ENCODE assay signal across 18 mouse cellular contexts in the genomic region with DNA sequence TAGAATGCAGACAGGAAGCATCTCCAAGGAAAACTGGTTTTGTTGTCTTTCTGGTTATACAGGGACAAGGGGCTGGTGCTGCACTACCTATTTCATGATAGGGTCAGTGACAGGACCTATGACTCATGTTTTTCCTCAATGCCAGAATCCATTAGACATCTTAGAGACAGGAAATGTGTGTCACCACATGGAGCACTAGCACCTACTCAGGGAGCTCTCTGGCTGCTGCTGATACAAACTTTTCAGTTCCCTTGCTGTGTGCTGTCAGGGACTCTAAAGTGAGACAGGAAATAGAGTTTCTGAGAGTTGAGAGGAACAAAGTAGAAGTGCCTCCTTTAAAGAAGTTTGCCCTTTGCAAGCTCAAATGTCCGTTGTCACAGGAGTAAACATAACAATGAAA. TPM values are rescaled to one million over a fixed set of nuclear protein-coding genes. Genes with fewer than 3 reads are reported as not detected.
A peak's percentile ranks its signal among the peaks of the same experiment; 100 is the strongest.
DNase-seq lines count a peak whose midpoint lies in the region; ATAC-seq and TF ChIP-seq lines count a peak whose summit lies in the region.
"Had no signal": no experiment of that assay in that cellular context is flagged by ENCODE, and none has a peak within 500 bp of the region (broad histone marks: within the 10 kb centered on the region; RNA-seq: fewer than 3 reads in every experiment).

No protein-coding gene starts in this region.

- H3K9ac ChIP-seq in heart, embryonic 12.5 days: no peak overlapping the region
- no peak overlapping the region for H3K9ac ChIP-seq in liver, postnatal 0 days (replicated peaks)
- H3K9ac ChIP-seq: hindbrain, embryonic 14.5 days; limb, embryonic 12.5 days; lung, embryonic 15.5 days had no signal

- no peak for TF ChIP-seq CTCF in liver, postnatal 0 days (IDR thresholded peaks at IDR 0.05; ENCODE audit: low read depth)

- no peak for DNase-seq in heart, postnatal 4 days
- peak; percentile 93 for DNase-seq in 416B (ENCODE audit: low read depth)
- peak; percentile 36 for DNase-seq in Muller cell, postnatal 12 days (ENCODE audit: inconsistent ontology term)
- DNase-seq in liver, postnatal 0 days: no peak
- no peak for DNase-seq in adrenal gland, adult 2 months
- no peak for DNase-seq in retina, embryonic 14.5 days (ENCODE audit: low spot score)
- no peak for DNase-seq in frontal cortex, postnatal 10 days (ENCODE audit: low spot score in 2 of 2)
- DNase-seq: adrenal gland, adult 8-10 months; cerebellum, adult 9-11 months; kidney, adult 8-10 months; thymus, postnatal 36 days had no signal

- TF ChIP-seq EP300 in liver, postnatal 0 days (IDR thresholded peaks at IDR 0.05; ENCODE audit: low read depth): no peak

- no peaks in the 10 kb centered on the region for H3K9me3 ChIP-seq in heart, embryonic 12.5 days (replicated peaks)
- no peaks in the 10 kb centered on the region for H3K9me3 ChIP-seq in liver, postnatal 0 days (ENCODE audit: low read length)
- H3K9me3 ChIP-seq: forebrain, embryonic 10.5 days; limb, embryonic 12.5 days; lung, embryonic 15.5 days had no signal

- no peak overlapping the region for H3K4me3 ChIP-seq in heart, embryonic 12.5 days
- H3K4me3 ChIP-seq in liver, postnatal 0 days (ENCODE audit: low read depth, low read length): no peak overlapping the region
- H3K4me3 ChIP-seq: forebrain, embryonic 10.5 days; left cerebral cortex, adult 2 months; limb, embryonic 12.5 days; lung, embryonic 15.5 days had no signal

- 45% methylated on average over 1 of the region's 1 CpGs for WGBS in heart, embryonic 12.5 days
- 28% methylated on average over 1 of the region's 1 CpGs for WGBS in liver, postnatal 0 days (ENCODE audit: insufficient replicate concordance)

- H3K27ac ChIP-seq in heart, embryonic 12.5 days (ENCODE audit: poor library complexity, severe bottlenecking): no peak overlapping the region
- 0 out of 2 replicates have a peak overlapping the region, but pooled peaks have one; percentile 16 for H3K27ac ChIP-seq in liver, postnatal 0 days (ENCODE audit: low read depth)
- H3K27ac ChIP-seq: forebrain, embryonic 10.5 days; hindbrain, embryonic 14.5 days; left cerebral cortex, adult 2 months; limb, embryonic 12.5 days; lung, embryonic 15.5 days had no signal

- H3K36me3 ChIP-seq in heart, embryonic 12.5 days: no peaks in the 10 kb centered on the region
- no peaks in the 10 kb centered on the region for H3K36me3 ChIP-seq in liver, postnatal 0 days (replicated peaks; ENCODE audit: insufficient read depth, low read length)
- H3K36me3 ChIP-seq: forebrain, embryonic 10.5 days; limb, embryonic 12.5 days; lung, embryonic 15.5 days had no signal

- H3K4me2 ChIP-seq in heart, embryonic 12.5 days: no peak overlapping the region
- no peak overlapping the region for H3K4me2 ChIP-seq in liver, postnatal 0 days (ENCODE audit: low read depth, low read length)
- H3K4me2 ChIP-seq: hindbrain, embryonic 14.5 days; limb, embryonic 12.5 days; lung, embryonic 15.5 days; midbrain, embryonic 11.5 days had no signal

- H3K27me3 ChIP-seq in heart, embryonic 12.5 days (replicated peaks): no peaks in the 10 kb centered on the region
- no peaks in the 10 kb centered on the region for H3K27me3 ChIP-seq in liver, postnatal 0 days (ENCODE audit: insufficient read depth, low read length)
- H3K27me3 ChIP-seq: limb, embryonic 12.5 days; lung, embryonic 15.5 days had no signal

- peak; percentile 51; the same call in 1 of the 2 replicates for ATAC-seq in heart, embryonic 12.5 days (ENCODE audit: insufficient number of reproducible peaks, low FRiP score)
- peak; percentile 69 for ATAC-seq in liver, postnatal 0 days

- H3K4me1 ChIP-seq in heart, embryonic 12.5 days (replicated peaks): 0 out of 2 replicates have a peak, but pooled peaks cover 6% of the 10 kb centered on the region
- H3K4me1 ChIP-seq in liver, postnatal 0 days (ENCODE audit: insufficient read depth): peaks cover 11% of the 10 kb centered on the region; the same call in 1 of the 2 replicates
- H3K4me1 ChIP-seq: forebrain, embryonic 10.5 days; limb, embryonic 12.5 days; lung, embryonic 15.5 days had no signal

RNA-seq across cellular contexts. Expression of a gene that starts 31.4 kb away (rescaled TPM):
- 52.5 and 53.3 TPM in 2 replicates for polyA plus RNA-seq in heart, embryonic 12.5 days (2016; fragmentation: Nextera tagmentation; extraction: Ambion mirVana)
- 10 to 100 TPM; 48.1 to 50.5 TPM for total RNA-seq in heart, postnatal 4 days (2021)
- polyA plus RNA-seq in liver, postnatal 0 days (2015; fragmentation: Nextera tagmentation; extraction: Ambion mirVana): 35.7 and 38.9 TPM in 2 replicates
- total RNA-seq in adrenal gland, adult 2 months (2021): 10 to 100 TPM; 53.9 to 72.0 TPM
- 1.1 and 3.6 TPM in 2 replicates for polyA plus RNA-seq in adrenal gland, adult 2 months (2012; rRNA removed)

Comparison
In these comparisons a context has a peak if more than half of its experiments do, and no peak if none do; other contexts are left out.
1. DNase-seq: peak in 416B (single experiment) and Muller cell, postnatal 12 days (single experiment); none in heart, postnatal 4 days (single experiment), liver, postnatal 0 days (single experiment), adrenal gland, adult 2 months (single experiment), retina, embryonic 14.5 days (single experiment) and frontal cortex, postnatal 10 days (0 of 2).